Mouse (Mus musculus): ENCODE data around the gene Fam50b. TPM values are rescaled to one million over a fixed set of nuclear protein-coding genes. Genes with fewer than 3 reads are reported as not detected.

Fam50b gene
- polyA plus RNA-seq, 1 experiment from 2014 or later = 0.16 TPM

DNA sequence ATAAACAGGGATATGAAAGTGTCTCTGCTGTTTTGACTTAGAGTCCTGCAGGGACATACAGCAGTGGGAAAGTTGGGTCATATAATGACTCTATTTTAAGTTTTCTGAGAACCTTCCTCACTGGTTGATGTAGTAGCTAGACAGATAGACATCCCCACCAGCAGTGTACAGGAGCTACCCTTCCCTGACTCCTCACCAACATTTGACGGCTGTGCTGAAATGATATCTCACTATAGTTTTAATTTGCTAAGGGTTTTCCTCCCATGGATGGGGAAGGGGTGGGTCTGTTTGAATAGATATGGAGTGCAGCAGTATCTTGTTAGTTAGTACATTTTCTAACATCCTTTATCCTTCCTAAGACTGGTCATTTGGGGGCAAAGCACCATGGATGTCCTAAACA, 34.0 kb upstream of the Fam50b start:
- no peak overlapping the region for H3K4me2 ChIP-seq (replicated peaks; ENCODE audit: low read depth)
- WGBS = 79% methylated on average over 1 of the region's 1 CpGs
- no peak overlapping the region for H3K4me3 ChIP-seq (ENCODE audit: low read depth, low read length)
- no peaks in the 10 kb centered on the region for H3K27me3 ChIP-seq (replicated peaks; ENCODE audit: control insufficient read depth, insufficient read depth, low read length)
- 0 out of 2 replicates have a peak, but pooled peaks cover 4% of the 10 kb centered on the region for H3K4me1 ChIP-seq (replicated peaks; ENCODE audit: control insufficient read depth, insufficient read depth, low read length)
- H3K27ac ChIP-seq (ENCODE audit: low read depth, low read length) = no peak overlapping the region
- H3K9ac ChIP-seq (ENCODE audit: low read depth, low read length) = no peak overlapping the region
- no peak for ATAC-seq
- no peaks in the 10 kb centered on the region for H3K9me3 ChIP-seq (ENCODE audit: control insufficient read depth)
- no peak for TF ChIP-seq CTCF (IDR thresholded peaks at IDR 0.05; ENCODE audit: low read depth)
- no peaks in the 10 kb centered on the region for H3K36me3 ChIP-seq (ENCODE audit: control insufficient read depth, insufficient read depth)

DNA sequence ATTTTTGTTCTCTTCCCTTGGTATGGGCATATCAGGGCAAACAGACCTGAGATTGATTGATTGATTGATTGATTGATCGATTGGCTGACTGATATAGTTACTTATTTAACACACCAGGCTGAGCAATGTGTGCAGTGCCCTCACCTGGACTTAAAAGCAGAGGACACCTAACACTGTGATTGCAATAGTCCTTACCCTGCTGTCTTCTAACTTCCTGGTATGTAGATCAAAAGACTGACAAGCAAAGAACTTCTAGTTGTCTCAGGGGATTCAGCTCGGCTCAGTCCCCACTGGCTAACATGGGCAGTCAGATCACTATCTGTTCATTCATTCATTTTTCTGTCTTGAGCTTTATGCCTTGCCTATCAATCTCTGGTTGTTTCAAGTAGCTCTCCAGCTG, 31.3 kb upstream of the Fam50b start:
- Histone ChIP-seq H3K27me3 (replicated peaks; ENCODE audit: control insufficient read depth, insufficient read depth, low read length) (no peaks in the 10 kb centered on the region), H3K36me3 (ENCODE audit: control insufficient read depth, insufficient read depth) (no peaks in the 10 kb centered on the region), H3K4me2 (replicated peaks; ENCODE audit: low read depth) (no peak overlapping the region), H3K4me1 (replicated peaks; ENCODE audit: control insufficient read depth, insufficient read depth, low read length) (no peaks in the 10 kb centered on the region), H3K9ac (ENCODE audit: low read depth, low read length) (no peak overlapping the region), H3K27ac (ENCODE audit: low read depth, low read length) (no peak overlapping the region), H3K4me3 (ENCODE audit: low read depth, low read length) (no peak overlapping the region), H3K9me3 (ENCODE audit: control insufficient read depth) (no peaks in the 10 kb centered on the region)
- no peak for ATAC-seq
- peak; percentile 39 for TF ChIP-seq CTCF (IDR thresholded peaks at IDR 0.05; ENCODE audit: low read depth)
- 48% methylated on average over 2 of the region's 2 CpGs for WGBS

DNA sequence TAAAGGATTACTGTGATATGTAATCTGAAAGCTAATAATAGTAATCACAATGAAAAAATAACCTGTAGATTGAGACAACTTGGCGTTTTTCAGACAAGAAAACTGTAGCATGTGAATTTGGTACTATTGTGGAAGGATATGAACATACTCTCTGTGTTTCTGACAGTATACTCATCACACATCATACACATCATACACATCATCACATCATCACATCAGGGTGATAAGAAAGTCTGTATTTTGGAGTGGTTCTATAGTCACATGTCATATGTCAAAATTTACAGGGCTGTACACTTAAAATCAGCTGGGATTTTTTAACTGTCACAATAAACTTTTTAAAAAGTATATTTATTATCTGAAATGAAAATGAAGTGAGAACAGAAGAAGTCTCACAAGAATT, 30.9 kb upstream of the Fam50b start:
- Histone ChIP-seq H3K9me3 (ENCODE audit: control insufficient read depth) (no peaks in the 10 kb centered on the region), H3K4me2 (replicated peaks; ENCODE audit: low read depth) (no peak overlapping the region), H3K27ac (ENCODE audit: low read depth, low read length) (no peak overlapping the region), H3K27me3 (replicated peaks; ENCODE audit: control insufficient read depth, insufficient read depth, low read length) (no peaks in the 10 kb centered on the region), H3K9ac (ENCODE audit: low read depth, low read length) (no peak overlapping the region), H3K4me3 (ENCODE audit: low read depth, low read length) (no peak overlapping the region), H3K4me1 (replicated peaks; ENCODE audit: control insufficient read depth, insufficient read depth, low read length) (no peaks in the 10 kb centered on the region), H3K36me3 (ENCODE audit: control insufficient read depth, insufficient read depth) (no peaks in the 10 kb centered on the region)
- TF ChIP-seq CTCF (IDR thresholded peaks at IDR 0.05; ENCODE audit: low read depth) = no peak
- 80% methylated on average over 1 of the region's 1 CpGs for WGBS
- ATAC-seq = no peak

DNA sequence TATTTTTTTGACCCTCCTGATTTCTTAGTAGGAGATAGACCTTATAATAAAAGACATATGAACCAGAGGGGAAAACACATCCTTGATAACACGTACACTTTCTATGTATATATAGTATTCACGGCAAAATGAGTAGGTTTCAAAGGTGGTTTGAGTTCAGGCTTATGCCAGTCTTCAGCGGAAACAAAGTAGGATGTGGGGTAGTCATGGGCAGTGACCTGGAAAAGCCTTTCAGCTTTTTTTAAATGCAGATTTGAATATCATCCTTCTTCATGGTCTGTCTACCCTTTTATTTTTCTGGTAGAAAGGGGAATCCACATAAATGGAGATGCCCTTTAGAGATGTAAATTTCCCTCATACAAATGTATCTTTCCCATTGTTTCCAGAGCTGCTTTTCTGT, 29.8 kb upstream of the Fam50b start:
- Histone ChIP-seq H3K9me3 (ENCODE audit: control insufficient read depth) (no peaks in the 10 kb centered on the region), H3K4me2 (replicated peaks; ENCODE audit: low read depth) (no peak overlapping the region), H3K4me3 (ENCODE audit: low read depth, low read length) (no peak overlapping the region), H3K9ac (ENCODE audit: low read depth, low read length) (no peak overlapping the region), H3K36me3 (ENCODE audit: control insufficient read depth, insufficient read depth) (no peaks in the 10 kb centered on the region), H3K4me1 (replicated peaks; ENCODE audit: control insufficient read depth, insufficient read depth, low read length) (no peaks in the 10 kb centered on the region), H3K27ac (ENCODE audit: low read depth, low read length) (no peak overlapping the region), H3K27me3 (replicated peaks; ENCODE audit: control insufficient read depth, insufficient read depth, low read length) (no peaks in the 10 kb centered on the region)
- 92% methylated on average over 3 of the region's 3 CpGs for WGBS
- TF ChIP-seq CTCF (IDR thresholded peaks at IDR 0.05; ENCODE audit: low read depth) = no peak
- no peak for ATAC-seq

DNA sequence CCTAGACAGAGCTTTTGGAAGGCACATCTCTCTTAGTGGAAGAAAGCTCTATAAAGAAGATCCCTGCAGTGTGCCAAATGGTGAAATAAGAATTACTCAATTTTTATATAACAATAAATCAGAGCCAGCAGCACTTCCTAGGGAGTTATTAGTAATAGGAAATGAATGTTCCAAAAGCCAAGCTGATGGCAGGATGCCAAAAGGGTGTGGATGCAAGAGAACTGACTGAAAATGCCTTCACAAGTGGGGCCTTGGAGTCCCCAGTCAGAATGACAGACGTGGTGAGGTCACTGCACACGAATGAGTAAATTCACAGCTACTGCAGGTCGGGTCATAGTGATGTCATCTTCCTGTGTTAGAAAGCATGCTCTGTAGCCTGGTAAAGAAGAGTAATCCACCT, 25.7 kb upstream of the Fam50b start:
- H3K4me1 ChIP-seq (replicated peaks; ENCODE audit: control insufficient read depth, insufficient read depth, low read length) = no peaks in the 10 kb centered on the region
- H3K4me2 ChIP-seq (replicated peaks; ENCODE audit: low read depth) = no peak overlapping the region
- no peaks in the 10 kb centered on the region for H3K27me3 ChIP-seq (replicated peaks; ENCODE audit: control insufficient read depth, insufficient read depth, low read length)
- H3K9me3 ChIP-seq (ENCODE audit: control insufficient read depth) = no peaks in the 10 kb centered on the region
- H3K9ac ChIP-seq (ENCODE audit: low read depth, low read length) = no peak overlapping the region
- peak; percentile 57; the same call in 1 of the 2 replicates for ATAC-seq
- H3K27ac ChIP-seq (ENCODE audit: low read depth, low read length) = no peak overlapping the region
- H3K36me3 ChIP-seq (ENCODE audit: control insufficient read depth, insufficient read depth) = no peaks in the 10 kb centered on the region
- no peak overlapping the region for H3K4me3 ChIP-seq (ENCODE audit: low read depth, low read length)
- no peak for TF ChIP-seq CTCF (IDR thresholded peaks at IDR 0.05; ENCODE audit: low read depth)
- 23% methylated on average over 3 of the region's 3 CpGs for WGBS

DNA sequence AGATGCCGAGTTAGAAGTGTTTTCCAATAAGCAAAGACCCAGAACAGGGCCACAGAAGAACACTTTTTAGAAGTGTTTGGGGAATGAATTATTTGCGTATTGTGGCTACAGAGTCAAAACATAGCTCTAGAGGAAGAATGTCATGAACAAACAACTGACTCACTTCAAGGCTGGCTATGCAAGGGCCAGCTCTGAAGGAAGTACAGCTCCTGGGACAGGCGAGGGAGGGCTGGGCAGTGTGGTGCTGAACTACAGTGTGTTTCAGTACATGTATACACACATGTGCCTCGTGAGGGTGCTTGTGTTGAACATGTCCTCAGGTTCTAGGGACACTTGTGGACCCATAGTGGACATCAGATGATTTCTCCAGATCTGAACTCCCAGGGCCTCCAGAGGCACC, 25.1 kb upstream of the Fam50b start:
- no peaks in the 10 kb centered on the region for H3K36me3 ChIP-seq (ENCODE audit: control insufficient read depth, insufficient read depth)
- no peak overlapping the region for H3K4me2 ChIP-seq (replicated peaks; ENCODE audit: low read depth)
- 80% methylated on average over 4 of the region's 4 CpGs for WGBS
- H3K27me3 ChIP-seq (replicated peaks; ENCODE audit: control insufficient read depth, insufficient read depth, low read length) = no peaks in the 10 kb centered on the region
- H3K4me3 ChIP-seq (ENCODE audit: low read depth, low read length) = no peak overlapping the region
- H3K4me1 ChIP-seq (replicated peaks; ENCODE audit: control insufficient read depth, insufficient read depth, low read length) = no peaks in the 10 kb centered on the region
- ATAC-seq = no peak
- H3K27ac ChIP-seq (ENCODE audit: low read depth, low read length) = no peak overlapping the region
- H3K9me3 ChIP-seq (ENCODE audit: control insufficient read depth) = no peaks in the 10 kb centered on the region
- no peak overlapping the region for H3K9ac ChIP-seq (ENCODE audit: low read depth, low read length)
- no peak for TF ChIP-seq CTCF (IDR thresholded peaks at IDR 0.05; ENCODE audit: low read depth)

DNA sequence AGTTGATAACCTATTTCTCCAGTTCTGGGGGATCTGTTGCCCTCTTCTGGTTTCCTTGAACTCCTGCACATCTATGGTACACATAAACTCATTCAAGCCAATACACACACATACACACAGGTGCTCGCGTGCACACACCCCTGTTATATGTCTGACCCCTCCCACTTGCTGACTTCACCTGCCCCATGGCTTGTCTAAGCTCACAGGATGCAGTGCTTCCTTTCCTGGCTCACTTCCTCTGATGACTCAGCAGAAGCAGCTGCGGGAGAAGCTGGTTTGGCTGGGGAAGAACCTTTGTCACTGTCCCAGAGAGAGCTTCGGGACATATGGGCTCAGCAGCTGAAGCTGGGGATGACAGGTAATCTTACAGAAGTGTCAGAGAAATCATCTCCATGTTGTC, 23.2 kb upstream of the Fam50b start:
- 72% methylated on average over 4 of the region's 4 CpGs for WGBS

More for the DNA sequence above, 23.2 kb upstream of the Fam50b start:
- Histone ChIP-seq H3K27ac (ENCODE audit: low read depth, low read length) (no peak overlapping the region), H3K36me3 (ENCODE audit: control insufficient read depth, insufficient read depth) (no peaks in the 10 kb centered on the region), H3K4me2 (replicated peaks; ENCODE audit: low read depth) (no peak overlapping the region), H3K4me3 (ENCODE audit: low read depth, low read length) (no peak overlapping the region), H3K4me1 (replicated peaks; ENCODE audit: control insufficient read depth, insufficient read depth, low read length) (no peaks in the 10 kb centered on the region), H3K27me3 (replicated peaks; ENCODE audit: control insufficient read depth, insufficient read depth, low read length) (no peaks in the 10 kb centered on the region), H3K9me3 (ENCODE audit: control insufficient read depth) (no peaks in the 10 kb centered on the region), H3K9ac (ENCODE audit: low read depth, low read length) (no peak overlapping the region)
- no peak for ATAC-seq
- no peak for TF ChIP-seq CTCF (IDR thresholded peaks at IDR 0.05; ENCODE audit: low read depth)
